Mouse (Mus musculus) liver, embryonic 14.5 days (tissue): ENCODE measurements around the gene Stk11ip. TPM values are rescaled to one million over a fixed set of nuclear protein-coding genes. Genes with fewer than 3 reads are reported as not detected.

ENCODE experiments used
- ATAC-seq: fragments of 200-750 bp; cut with Nextera tagmentation; 2 replicates; pipeline ENCODE4 v1.8.0; 2017; ENCODE audit warnings: moderate number of reproducible peaks, mild to moderate bottlenecking, moderate library complexity; ENCODE audit not compliant: insufficient read depth
- DNase-seq, 3 experiments: peaks; one replicate each; pipeline ENCODE4 v3.0.0-alpha.2; 2012 to 2013; ENCODE audit warnings: low read depth in 3 of 3, low spot score in 3 of 3
- H3K27ac ChIP-seq: fragments of 300-500 bp; sonication (generic); 2 replicates; pipeline ENCODE4 v1.5.1; 2014; ENCODE audit warnings: moderate library complexity, mild to moderate bottlenecking, control low read depth, inconsistent platforms
- H3K27me3 ChIP-seq: fragments of 300-500 bp; sonication (generic); 2 replicates; pipeline ENCODE4 v1.6.1; 2014; ENCODE audit warnings: mild to moderate bottlenecking, low read length, moderate library complexity; ENCODE audit not compliant: control insufficient read depth, insufficient read depth
- H3K36me3 ChIP-seq: fragments of 300-500 bp; sonication (generic); replicated peaks from 2 replicates; pipeline ENCODE4 v1.6.1; 2014; ENCODE audit warnings: low read depth; ENCODE audit not compliant: control insufficient read depth, insufficient read depth
- H3K4me1 ChIP-seq, 2 experiments: fragments of 200-500 bp in 1 of 2; fragments of 300-500 bp in 1 of 2; sonication (generic) in 1 of 2; replicated peaks; 2 replicates each; pipeline ENCODE4 v1.6.1; 2012 to 2014; ENCODE audit warnings: antibody characterized with exemption in 1 of 2, inconsistent platforms in 1 of 2, low read length in 1 of 2; ENCODE audit not compliant: control insufficient read depth in 2 of 2, insufficient read depth in 2 of 2
- H3K4me2 ChIP-seq: fragments of 300-500 bp; sonication (generic); 2 replicates; pipeline ENCODE4 v1.6.1; 2014; ENCODE audit warnings: low read depth, mild to moderate bottlenecking, control low read depth, moderate library complexity
- H3K4me3 ChIP-seq, 2 experiments: fragments of 200-500 bp in 1 of 2; fragments of 300-500 bp in 1 of 2; sonication (generic) in 1 of 2; 2 replicates each; pipeline ENCODE4 v1.5.1; 2012 to 2014; ENCODE audit warnings: low read depth in 2 of 2, low read length in 2 of 2, mild to moderate bottlenecking in 2 of 2, control low read depth in 1 of 2, inconsistent platforms in 1 of 2, moderate library complexity in 1 of 2; ENCODE audit not compliant: insufficient read depth in 1 of 2
- H3K9ac ChIP-seq: fragments of 300-500 bp; sonication (generic); replicated peaks from 2 replicates; pipeline ENCODE4 v1.6.1; 2014; ENCODE audit warnings: mild to moderate bottlenecking, control low read depth, moderate library complexity
- H3K9me3 ChIP-seq: fragments of 300-500 bp; sonication (generic); 2 replicates; pipeline ENCODE4 v1.6.1; 2016; ENCODE audit warnings: low read length, mixed read lengths; ENCODE audit not compliant: control insufficient read depth
- CTCF ChIP-seq: IDR thresholded peaks from 2 replicates; pipeline ENCODE4 v1.5.1; 2016; ENCODE audit warnings: antibody characterized with exemption, low read depth, control low read depth
- EP300 ChIP-seq: IDR thresholded peaks from 2 replicates; pipeline ENCODE4 v1.6.1; 2016; ENCODE audit warnings: antibody characterized with exemption, low read depth
- WGBS: fragments of 180-500 bp; shearing (Covaris S2); extraction: QIAGEN DNeasy Blood & Tissue Kit; methylation state at CpG from one replicate; pipeline ENCODE4 v1.1.7; 2014; ENCODE audit not compliant: insufficient replicate concordance; 5-methylcytosine and 5-hydroxymethylcytosine counted together
- polyA plus RNA-seq, 2 experiments: library from polyadenylated mRNA; depleted of rRNA in 1 of 2; stranded (reverse) in 1 of 2; unstranded in 1 of 2; fragments of >200 nt; fragmentation: Nextera tagmentation in 1 of 2; extraction: Ambion mirVana in 1 of 2; gene quantifications; 2 replicates each; pipeline versions ENCODE4 v1.2.1 to v1.2.3; 2012 to 2014

The Stk11ip gene
- polyA plus RNA-seq, 2 experiments, result 3.4 to 5.9 TPM

DNA sequence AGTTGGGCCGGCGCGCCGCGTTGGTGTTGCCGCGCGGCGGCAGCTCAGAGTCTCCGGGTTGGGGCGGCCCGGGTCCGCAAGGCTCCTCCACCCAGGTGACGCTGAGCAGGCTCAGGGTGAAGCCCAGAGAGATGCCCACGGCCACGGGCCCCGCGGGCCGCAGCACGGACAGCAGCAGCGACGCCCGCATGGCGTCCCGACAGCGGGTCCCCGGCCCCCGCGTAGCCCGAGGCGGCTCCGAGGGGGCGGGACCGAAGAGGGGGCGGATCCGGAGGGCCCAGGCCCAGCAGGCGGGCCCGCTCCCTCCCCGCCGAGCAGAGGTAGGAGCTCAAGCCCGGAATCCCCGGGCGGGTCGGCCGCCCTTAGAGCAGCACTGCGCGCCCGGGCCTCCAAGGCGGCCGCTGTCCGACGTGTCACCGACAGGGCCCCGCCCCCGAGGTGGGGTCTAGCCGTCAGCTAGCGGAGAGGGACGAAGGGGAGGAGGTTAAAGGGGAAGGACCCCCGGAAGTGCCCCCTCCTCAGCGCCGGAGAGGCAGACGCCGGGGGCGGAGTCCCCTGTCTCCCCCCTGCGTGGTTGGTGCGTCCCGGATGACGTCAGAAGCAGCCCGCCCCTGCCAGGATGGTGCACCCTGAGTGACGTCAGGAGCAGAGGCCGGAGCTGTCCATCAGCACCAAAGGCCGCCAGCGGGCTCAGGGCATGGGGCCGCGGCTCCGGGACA is 42.3 kb upstream of the Stk11ip start, which contains the start of the genes Chpf and Tmem198:
Chpf (minus strand) TSS at position 392 of the 719 bp plus-strand sequence.
Tmem198 (plus strand) TSS at position 617 of the 719 bp plus-strand sequence.
- Histone ChIP-seq H3K9me3 (no peaks in the 10 kb centered on the region), H3K27ac (no peak within 1 kb of the TSS)
- no peak for TF ChIP-seq CTCF
- no peak for TF ChIP-seq EP300

DNA sequence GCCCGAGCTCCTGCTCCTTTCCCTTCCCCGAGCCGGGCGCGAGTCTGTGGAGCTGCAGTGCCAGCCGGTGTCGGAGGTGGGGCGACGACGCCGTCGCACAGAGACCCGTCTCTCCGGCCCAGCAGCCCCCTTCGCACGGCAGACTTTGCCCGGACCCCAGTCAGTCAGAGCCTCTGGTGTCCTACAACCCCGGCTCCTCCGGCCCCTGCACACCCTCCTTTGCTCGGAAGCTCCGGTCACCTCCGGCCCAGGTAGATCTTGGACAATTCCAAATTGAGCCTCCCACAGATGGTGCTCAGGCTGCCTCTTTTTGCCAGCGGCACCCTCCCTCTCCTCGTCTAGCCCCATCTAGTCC is 41.7 kb upstream of the Stk11ip start:
- 2% methylated on average over 24 of the region's 24 CpGs for WGBS
- H3K27me3 ChIP-seq, result peaks cover 54% of the 10 kb centered on the region
- no peaks in the 10 kb centered on the region for H3K9me3 ChIP-seq
- peak overlapping the region; percentile 90 for H3K4me2 ChIP-seq
- no peak overlapping the region for H3K27ac ChIP-seq
- DNase-seq (no peak), ATAC-seq (no peak)
- TF ChIP-seq CTCF (no peak), EP300 (no peak)
- H3K4me1 ChIP-seq, result peaks cover 7 to 9% of the 10 kb centered on the region in 2 experiments
- no peaks in the 10 kb centered on the region for H3K36me3 ChIP-seq
- peak overlapping the region; percentile 22 to 63; a peak in 3 of 4 replicates for H3K4me3 ChIP-seq
- H3K9ac ChIP-seq, result no peak overlapping the region

More for the DNA sequence above, 42.3 kb upstream of the Stk11ip start, which contains the start of the genes Chpf and Tmem198:
- Histone ChIP-seq H3K36me3 (no peaks in the 10 kb centered on the region), H3K27me3 (peaks cover 52% of the 10 kb centered on the region), H3K4me1 (peaks cover 7 to 9% of the 10 kb centered on the region in 2 experiments), H3K4me2 (peak within 1 kb of the TSS; percentile 90), H3K9ac (peak within 1 kb of the TSS; percentile 54), H3K4me3 (peak within 1 kb of the TSS; percentile 63 to 64)
- WGBS, result under 1% methylated on average over 72 of the region's 76 CpGs
- DNase-seq (peak; percentile 73 to 79 (median 76)), ATAC-seq (peak; percentile 88)

GRCm38 (mm10) chr1:75480036-75480435 is 41.3 kb upstream of the Stk11ip start:
- ATAC-seq, result no peak
- Histone ChIP-seq H3K27ac (no peak overlapping the region), H3K9ac (no peak overlapping the region), H3K4me1 (peaks cover 7 to 9% of the 10 kb centered on the region in 2 experiments), H3K4me3 (no peak overlapping the region), H3K9me3 (no peaks in the 10 kb centered on the region), H3K36me3 (no peaks in the 10 kb centered on the region), H3K4me2 (no peak overlapping the region), H3K27me3 (peaks cover 54% of the 10 kb centered on the region)
- 19% methylated on average over 13 of the region's 13 CpGs for WGBS
- no peak for DNase-seq
- TF ChIP-seq EP300 (no peak), CTCF (no peak)

DNA sequence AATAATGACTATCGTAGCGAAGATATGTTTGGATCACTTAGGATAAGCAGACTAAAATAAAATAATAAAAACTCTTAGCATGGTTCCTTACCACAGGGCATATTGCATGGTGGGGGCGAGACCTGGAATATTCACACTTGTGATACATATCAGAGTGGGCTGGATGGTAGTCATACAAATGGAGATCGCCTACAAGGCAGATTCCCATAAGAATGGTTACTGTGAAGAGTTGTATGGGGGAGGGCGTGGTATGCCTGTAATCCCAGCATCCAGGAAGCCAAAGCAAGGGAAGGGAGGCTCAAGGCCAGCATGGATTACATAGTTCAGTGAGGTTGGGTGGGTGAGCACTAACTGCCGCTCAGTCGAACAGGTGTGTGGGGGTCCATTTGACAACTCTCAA is 40.6 kb upstream of the Stk11ip start:
- 67% methylated on average over 7 of the region's 7 CpGs for WGBS
- H3K4me2 ChIP-seq, result no peak overlapping the region
- H3K4me1 ChIP-seq, result peaks cover 7 to 9% of the 10 kb centered on the region in 2 experiments
- TF ChIP-seq CTCF (no peak), EP300 (no peak)
- DNase-seq (no peak), ATAC-seq (no peak)
- no peak overlapping the region for H3K4me3 ChIP-seq
- H3K27ac ChIP-seq, result no peak overlapping the region
- no peaks in the 10 kb centered on the region for H3K36me3 ChIP-seq
- peaks cover 61% of the 10 kb centered on the region for H3K27me3 ChIP-seq
- no peak overlapping the region for H3K9ac ChIP-seq
- no peaks in the 10 kb centered on the region for H3K9me3 ChIP-seq

DNA sequence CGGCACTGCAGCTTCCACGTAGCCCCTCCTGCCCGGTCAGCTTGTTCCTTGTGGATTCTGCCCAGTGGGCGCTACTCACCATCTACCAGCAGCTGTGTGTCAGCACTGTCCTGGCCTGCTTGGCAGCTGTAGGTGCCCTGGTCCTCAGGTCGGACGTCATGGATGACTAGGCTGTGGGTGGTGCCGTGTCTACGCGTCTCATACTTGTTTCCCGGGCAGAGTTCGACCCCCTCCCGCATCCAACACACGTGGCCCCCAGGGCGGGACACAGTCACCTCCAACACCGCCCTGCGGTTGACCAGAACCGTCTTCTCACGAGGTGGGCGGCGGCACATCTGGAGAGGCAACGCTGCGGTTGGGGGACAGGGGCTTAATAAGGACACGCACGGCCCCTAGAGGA is 34.8 kb upstream of the Stk11ip start:
- TF ChIP-seq CTCF (no peak), EP300 (no peak)
- WGBS, result 6% methylated on average over 24 of the region's 24 CpGs
- Histone ChIP-seq H3K36me3 (no peaks in the 10 kb centered on the region), H3K27ac (no peak overlapping the region), H3K4me3 (no peak overlapping the region), H3K9me3 (no peaks in the 10 kb centered on the region), H3K9ac (no peak overlapping the region), H3K4me2 (no peak overlapping the region), H3K4me1 (no peaks in the 10 kb centered on the region), H3K27me3 (peaks cover 58% of the 10 kb centered on the region)
- ATAC-seq (no peak), DNase-seq (no peak)
